Mouse (Mus musculus) midbrain, embryonic 14.5 days (tissue): Measurements from ENCODE around the gene Lpin2. TPM values are rescaled to one million over a fixed set of nuclear protein-coding genes. Genes with fewer than 3 reads are reported as not detected.

Source experiments
- ATAC-seq: fragments of 200-750 bp; cut with Nextera tagmentation; 2 replicates; pipeline ENCODE4 v1.8.0; 2017; ENCODE audit warnings: moderate number of reproducible peaks, moderate library complexity; ENCODE audit not compliant: low FRiP score, low TSS enrichment
- DNase-seq: peaks from one replicate; pipeline ENCODE4 v3.0.0-alpha.2; 2015
- H3K27ac ChIP-seq: fragments of 300-500 bp; sonication (generic); replicated peaks from 2 replicates; pipeline ENCODE4 v1.5.1; 2014; ENCODE audit warnings: mild to moderate bottlenecking, low read depth, low read length, moderate library complexity
- H3K27me3 ChIP-seq: fragments of 300-500 bp; sonication (generic); 2 replicates; pipeline ENCODE4 v1.6.1; 2014; ENCODE audit warnings: low read length, control low read depth, mixed read lengths; ENCODE audit not compliant: control insufficient read depth, insufficient read depth
- H3K36me3 ChIP-seq: fragments of 300-500 bp; sonication (generic); 2 replicates; pipeline ENCODE4 v1.6.1; 2014; ENCODE audit warnings: low read length, control low read depth; ENCODE audit not compliant: control insufficient read depth, insufficient read depth
- H3K4me1 ChIP-seq: fragments of 300-500 bp; sonication (generic); 2 replicates; pipeline ENCODE4 v1.6.1; 2014; ENCODE audit warnings: mild to moderate bottlenecking, antibody characterized with exemption, low read length, control low read depth; ENCODE audit not compliant: control insufficient read depth, insufficient read depth
- H3K4me2 ChIP-seq: fragments of 300-500 bp; sonication (generic); 2 replicates; pipeline ENCODE4 v1.6.1; 2014; ENCODE audit warnings: mild to moderate bottlenecking, low read length, moderate library complexity
- H3K4me3 ChIP-seq: fragments of 300-500 bp; sonication (generic); replicated peaks from 2 replicates; pipeline ENCODE4 v1.5.1; 2014; ENCODE audit warnings: low read depth, low read length
- H3K9ac ChIP-seq: fragments of 300-500 bp; sonication (generic); replicated peaks from 2 replicates; pipeline ENCODE4 v1.6.1; 2014; ENCODE audit warnings: mild to moderate bottlenecking, low read length, moderate library complexity
- H3K9me3 ChIP-seq: fragments of 300-500 bp; sonication (generic); 2 replicates; pipeline ENCODE4 v1.6.1; 2016; ENCODE audit warnings: low read length, control low read depth, mixed read lengths; ENCODE audit not compliant: control insufficient read depth
- WGBS: fragments of 180-500 bp; shearing (Covaris S2); extraction: QIAGEN DNeasy Blood & Tissue Kit; methylation state at CpG from one replicate; pipeline ENCODE4 v1.1.7; 2014; 5-methylcytosine and 5-hydroxymethylcytosine counted together
- polyA plus RNA-seq: library from polyadenylated mRNA; unstranded; fragments of >200 nt; fragmentation: Nextera tagmentation; extraction: Ambion mirVana; gene quantifications from 2 replicates; pipeline ENCODE4 v1.2.1, GENCODE M21; 2014

Lpin2 gene
- polyA plus RNA-seq, 1 experiment from 2014 or later: 42.9 TPM

DNA sequence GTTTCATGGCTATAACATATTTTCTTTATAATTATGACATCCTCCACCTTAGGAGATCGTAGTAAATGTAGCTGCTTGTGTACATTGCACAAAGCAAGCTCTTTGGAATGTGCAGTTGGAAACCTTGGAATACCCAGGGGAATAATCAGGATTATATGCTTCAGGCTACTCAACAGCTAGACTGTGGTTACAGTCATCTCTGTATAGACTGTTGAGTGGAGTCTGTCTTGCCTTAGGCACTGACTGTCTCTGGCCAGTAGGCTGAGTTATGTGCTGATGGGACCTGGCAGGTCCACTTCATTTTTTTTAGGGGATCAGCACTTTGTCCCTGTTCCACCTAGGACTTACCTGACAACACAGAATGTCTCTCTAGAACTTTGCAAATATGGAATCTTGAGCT is 31.3 kb downstream of the Lpin2 start:
- Histone ChIP-seq H3K9ac (no peak overlapping the region), H3K36me3 (0 out of 2 replicates have a peak, but pooled peaks cover 4% of the 10 kb centered on the region), H3K27ac (no peak overlapping the region), H3K9me3 (no peaks in the 10 kb centered on the region; the same call in 1 of the 2 replicates), H3K27me3 (no peaks in the 10 kb centered on the region), H3K4me2 (no peak overlapping the region), H3K4me3 (no peak overlapping the region), H3K4me1 (no peaks in the 10 kb centered on the region)
- 93% methylated on average over 1 of the region's 1 CpGs for WGBS
- no peak for DNase-seq
- ATAC-seq: no peak

DNA sequence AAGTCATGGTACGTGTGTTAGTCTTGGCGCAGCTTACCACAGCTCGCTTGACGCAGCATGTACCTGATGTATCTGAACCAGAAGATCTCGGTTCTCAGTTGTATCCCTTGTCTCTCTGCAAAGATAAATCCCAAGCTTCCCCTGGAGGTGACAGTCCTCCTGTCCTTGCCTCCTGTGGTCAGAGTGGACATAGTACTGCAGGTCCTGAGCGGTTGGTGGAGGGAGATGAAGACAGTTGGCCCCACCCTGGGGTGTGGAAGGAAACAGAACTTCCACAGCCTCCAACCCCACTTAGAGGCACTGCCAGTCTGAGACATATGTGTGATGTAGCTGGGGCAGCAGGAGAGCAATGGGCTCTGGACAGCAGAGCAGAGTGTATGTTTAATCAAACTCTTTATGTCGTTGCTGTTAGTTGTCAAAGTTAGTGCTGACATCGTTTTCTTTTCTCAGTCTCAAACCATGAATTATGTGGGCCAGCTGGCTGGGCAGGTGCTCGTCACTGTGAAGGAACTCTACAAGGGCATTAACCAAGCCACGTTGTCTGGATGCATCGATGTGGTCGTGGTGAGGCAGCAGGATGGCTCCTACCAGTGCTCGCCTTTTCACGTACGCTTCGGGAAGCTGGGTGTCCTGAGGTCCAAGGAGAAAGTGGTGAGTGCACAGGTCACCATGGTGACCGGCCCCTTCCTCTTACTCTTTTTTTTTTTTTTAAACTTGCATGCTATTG is 32.3 kb downstream of the Lpin2 start:
- H3K4me3 ChIP-seq: no peak overlapping the region
- 88% methylated on average over 17 of the region's 17 CpGs for WGBS
- H3K36me3 ChIP-seq: 0 out of 2 replicates have a peak, but pooled peaks cover 4% of the 10 kb centered on the region
- no peak for ATAC-seq
- H3K4me1 ChIP-seq: no peaks in the 10 kb centered on the region
- H3K4me2 ChIP-seq: no peak overlapping the region
- no peak overlapping the region for H3K27ac ChIP-seq
- H3K9me3 ChIP-seq: no peaks in the 10 kb centered on the region; the same call in 1 of the 2 replicates
- no peaks in the 10 kb centered on the region for H3K27me3 ChIP-seq
- no peak for DNase-seq
- no peak overlapping the region for H3K9ac ChIP-seq

DNA sequence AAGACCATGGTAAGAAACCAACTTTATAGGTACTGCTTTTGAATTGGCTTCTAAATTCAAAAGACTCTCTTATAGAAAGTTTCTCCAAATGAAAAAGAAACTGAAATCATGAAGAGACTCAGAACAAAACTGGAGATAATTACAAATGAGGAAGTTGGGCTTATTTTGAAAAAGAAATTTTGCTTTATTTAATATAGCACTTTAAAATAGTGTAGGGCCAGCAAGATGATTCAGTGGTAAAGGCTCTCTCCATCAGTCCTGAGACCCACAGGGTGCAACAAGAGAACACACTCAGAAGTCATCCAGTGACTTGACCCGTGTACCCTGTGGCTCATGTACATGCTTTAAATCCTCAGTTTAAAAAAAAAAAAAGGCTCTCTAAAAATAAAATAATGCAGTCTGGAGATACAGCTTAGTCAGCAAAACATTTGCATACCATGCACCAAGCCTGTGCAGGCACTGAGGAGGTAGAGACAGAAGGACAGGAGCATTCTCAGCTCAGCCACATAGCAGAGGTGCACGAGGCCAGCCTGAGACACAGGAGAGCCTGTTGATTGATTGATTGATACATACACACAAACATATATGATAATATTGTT is 33.0 kb downstream of the Lpin2 start:
- Histone ChIP-seq H3K4me1 (no peaks in the 10 kb centered on the region), H3K9me3 (no peaks in the 10 kb centered on the region; the same call in 1 of the 2 replicates), H3K36me3 (0 out of 2 replicates have a peak, but pooled peaks cover 4% of the 10 kb centered on the region), H3K4me2 (no peak overlapping the region), H3K27me3 (no peaks in the 10 kb centered on the region), H3K9ac (no peak overlapping the region), H3K4me3 (no peak overlapping the region), H3K27ac (no peak overlapping the region)
- DNase-seq (no peak), ATAC-seq (no peak)
- 79% methylated on average over 2 of the region's 2 CpGs for WGBS

DNA sequence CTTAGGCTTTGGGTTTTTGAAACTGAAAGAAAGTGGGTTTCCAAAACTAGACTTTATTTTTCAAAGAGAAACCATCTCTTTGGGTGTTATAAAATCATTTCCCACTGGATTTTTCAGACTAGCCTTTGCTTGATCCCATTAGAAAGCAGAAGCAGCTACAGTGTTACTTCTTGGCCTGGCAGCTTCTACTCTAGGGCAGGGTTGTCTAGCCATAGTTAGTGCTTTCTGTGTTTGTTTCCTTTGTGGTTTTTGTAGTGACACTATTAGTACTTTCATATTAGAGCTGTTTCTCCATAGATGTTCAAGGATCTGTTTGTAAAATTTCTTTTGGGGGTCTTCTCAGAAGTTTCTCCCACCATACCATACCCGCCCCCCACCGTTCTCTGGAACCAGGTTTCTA is 33.9 kb downstream of the Lpin2 start:
- Histone ChIP-seq H3K36me3 (0 out of 2 replicates have a peak, but pooled peaks cover 4% of the 10 kb centered on the region), H3K27me3 (no peaks in the 10 kb centered on the region), H3K9me3 (no peaks in the 10 kb centered on the region; the same call in 1 of the 2 replicates), H3K27ac (no peak overlapping the region), H3K9ac (no peak overlapping the region), H3K4me1 (no peaks in the 10 kb centered on the region), H3K4me2 (no peak overlapping the region), H3K4me3 (no peak overlapping the region)
- DNase-seq (no peak), ATAC-seq (no peak)
- WGBS: 94% methylated on average over 2 of the region's 2 CpGs

DNA sequence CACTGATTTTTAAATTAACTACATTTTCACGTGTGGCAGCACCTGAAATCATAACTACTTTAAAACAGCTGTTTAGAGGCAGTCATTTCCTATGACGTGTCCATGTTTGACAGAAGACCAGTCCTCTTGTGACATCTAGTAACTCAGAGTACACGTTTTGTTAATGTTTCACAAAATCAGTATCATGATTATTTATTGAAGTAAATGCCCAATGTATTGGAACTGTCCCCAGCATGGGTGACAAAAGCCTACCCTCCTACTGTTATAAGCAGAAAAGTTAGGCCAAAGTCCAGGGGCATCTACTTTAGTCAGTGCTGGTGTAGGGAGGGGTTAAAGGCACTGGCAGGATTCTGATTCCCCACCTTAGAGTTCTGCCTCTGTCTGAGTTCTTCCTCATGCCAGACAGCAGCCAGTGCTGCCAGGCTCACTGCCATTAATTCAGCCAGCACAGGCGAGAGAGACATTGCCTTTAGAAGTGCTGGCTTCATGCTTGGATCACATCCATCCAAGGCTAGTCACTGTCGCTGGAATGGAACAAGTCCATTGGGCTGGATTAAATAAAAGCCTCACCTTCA is 34.8 kb downstream of the Lpin2 start:
- Histone ChIP-seq H3K27ac (no peak overlapping the region), H3K4me3 (no peak overlapping the region), H3K4me1 (no peaks in the 10 kb centered on the region), H3K9ac (no peak overlapping the region), H3K36me3 (0 out of 2 replicates have a peak, but pooled peaks cover 4% of the 10 kb centered on the region), H3K27me3 (no peaks in the 10 kb centered on the region), H3K9me3 (no peaks in the 10 kb centered on the region; the same call in 1 of the 2 replicates), H3K4me2 (no peak overlapping the region)
- ATAC-seq (no peak), DNase-seq (no peak)
- WGBS: 96% methylated on average over 5 of the region's 5 CpGs

DNA sequence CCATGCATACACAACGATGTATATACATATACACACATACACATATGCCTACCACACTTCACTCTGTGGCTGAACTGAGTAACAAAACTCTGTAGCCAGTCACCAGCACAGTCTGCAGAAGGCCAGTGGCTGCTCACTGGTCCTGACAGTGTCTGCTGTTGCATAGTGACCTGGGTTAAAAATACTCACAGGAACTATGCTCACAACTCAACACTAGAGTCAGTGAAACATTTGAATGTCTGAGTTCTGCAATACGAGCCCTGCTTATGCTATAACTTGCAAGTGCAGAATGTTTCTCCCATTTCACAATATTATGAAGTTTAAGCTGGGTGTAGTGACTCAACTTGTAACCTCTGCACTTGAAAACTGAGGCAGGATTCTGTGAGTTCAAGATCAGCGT is 39.0 kb downstream of the Lpin2 start:
- Histone ChIP-seq H3K9ac (no peak overlapping the region), H3K9me3 (no peaks in the 10 kb centered on the region; the same call in 1 of the 2 replicates), H3K36me3 (0 out of 2 replicates have a peak, but pooled peaks cover 4% of the 10 kb centered on the region), H3K27ac (no peak overlapping the region), H3K4me3 (no peak overlapping the region), H3K27me3 (no peaks in the 10 kb centered on the region), H3K4me1 (no peaks in the 10 kb centered on the region), H3K4me2 (no peak overlapping the region)
- ATAC-seq (no peak), DNase-seq (no peak)
- 95% methylated on average over 3 of the region's 3 CpGs for WGBS

DNA sequence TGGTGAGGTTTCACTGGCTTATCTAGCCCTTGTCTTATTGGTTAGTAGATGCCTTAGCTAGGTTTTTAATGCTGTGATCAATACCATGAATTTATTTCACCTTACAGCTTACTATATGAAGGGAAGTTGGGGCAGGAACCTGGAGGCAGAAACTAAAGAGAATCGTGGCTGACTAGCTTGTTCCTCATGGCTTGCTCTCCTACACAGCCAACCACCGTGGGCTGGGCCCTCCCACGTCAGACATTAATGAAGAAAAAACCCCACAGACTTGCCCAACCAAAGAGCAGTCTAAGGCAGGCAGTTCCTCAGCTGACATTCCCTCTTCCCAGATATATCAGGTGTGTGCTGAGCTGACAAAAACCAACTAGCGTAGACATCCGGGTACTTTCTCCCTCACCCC is 41.3 kb downstream of the Lpin2 start:
- no peak for DNase-seq
- ATAC-seq: no peak
- WGBS: 81% methylated on average over 5 of the region's 5 CpGs

DNA sequence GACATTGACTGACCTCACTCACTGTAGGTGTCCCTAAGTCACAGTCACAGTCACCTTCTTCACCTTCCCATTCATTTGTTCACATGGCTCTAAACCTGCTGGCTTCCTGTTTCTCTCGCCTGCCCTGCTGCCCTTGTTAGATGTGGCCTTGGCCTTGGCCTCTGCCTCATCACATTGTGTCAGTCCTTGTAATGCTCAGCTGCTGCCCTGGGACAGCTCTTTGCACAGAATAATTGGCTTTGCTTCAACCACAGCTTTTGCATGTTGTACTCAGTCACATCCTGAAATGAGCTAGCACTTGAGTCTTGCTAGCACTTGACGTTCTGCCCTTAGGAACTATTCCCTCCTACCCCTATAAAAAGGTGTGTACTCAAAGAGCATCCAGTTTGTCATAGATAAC is 42.2 kb downstream of the Lpin2 start:
- H3K4me2 ChIP-seq: no peak overlapping the region
- H3K4me1 ChIP-seq: no peaks in the 10 kb centered on the region
- no peak overlapping the region for H3K4me3 ChIP-seq
- H3K27ac ChIP-seq: no peak overlapping the region
- H3K9ac ChIP-seq: no peak overlapping the region
- 79% methylated on average over 2 of the region's 2 CpGs for WGBS
- ATAC-seq (no peak), DNase-seq (no peak)
- no peaks in the 10 kb centered on the region for H3K9me3 ChIP-seq
- no peaks in the 10 kb centered on the region for H3K27me3 ChIP-seq
- no peaks in the 10 kb centered on the region for H3K36me3 ChIP-seq

More for the DNA sequence above, 41.3 kb downstream of the Lpin2 start:
- Histone ChIP-seq H3K4me1 (no peaks in the 10 kb centered on the region), H3K9me3 (no peaks in the 10 kb centered on the region), H3K36me3 (no peaks in the 10 kb centered on the region), H3K27me3 (no peaks in the 10 kb centered on the region), H3K4me2 (no peak overlapping the region), H3K9ac (no peak overlapping the region), H3K27ac (no peak overlapping the region), H3K4me3 (no peak overlapping the region)
